In genomic region chr5:112565489-112565888, GRCm38 (mm10) we compare ENCODE assay signal across 15 mouse cellular contexts.
"Had no signal": no experiment of that assay in that cellular context is flagged by ENCODE, and none has a peak within 500 bp of the region (broad histone marks: within the 10 kb centered on the region; RNA-seq: fewer than 3 reads in every experiment).

No protein-coding gene starts in this region.

- H3K9ac ChIP-seq: limb, embryonic 15.5 days; liver, embryonic 12.5 days; lung, embryonic 14.5 days had no signal

- H3K4me1 ChIP-seq: liver, embryonic 12.5 days had no signal

- ATAC-seq: liver, embryonic 12.5 days; midbrain, embryonic 16.5 days had no signal

- H3K27ac ChIP-seq: limb, embryonic 15.5 days; liver, embryonic 12.5 days; midbrain, embryonic 10.5 days had no signal

- H3K4me2 ChIP-seq: limb, embryonic 15.5 days; liver, embryonic 12.5 days; lung, embryonic 14.5 days had no signal

- H3K36me3 ChIP-seq: limb, embryonic 15.5 days; liver, embryonic 12.5 days; midbrain, embryonic 10.5 days had no signal

- H3K9me3 ChIP-seq: limb, embryonic 15.5 days; liver, embryonic 12.5 days; midbrain, embryonic 10.5 days had no signal

- H3K4me3 ChIP-seq: limb, embryonic 15.5 days; liver, embryonic 12.5 days; midbrain, embryonic 10.5 days had no signal

- DNase-seq: kidney, postnatal 36 days; layer of hippocampus, adult 9-11 months; layer of hippocampus, postnatal 36 days; lung, embryonic 14.5 days; lung, postnatal 10 days; lung, postnatal 4 days; retina, postnatal 1 day; right cerebral cortex, postnatal 4 days; spleen, adult 18-20 months; thymus, adult 18-20 months; thymus, postnatal 14 days had no signal
